Mouse (Mus musculus) ovary, postnatal 14 days (tissue): ENCODE data around the gene Surf1.
"Not testable (repeated sequence)": the region's sequence is repeated elsewhere in the genome, so short reads cannot be mapped to it uniquely, and the experiment has no call there.

Source experiments
- DNase-seq: peaks from one replicate; pipeline ENCODE4 v3.0.0; 2022; ENCODE audit warnings: low spot score

Gene Surf1

DNA sequence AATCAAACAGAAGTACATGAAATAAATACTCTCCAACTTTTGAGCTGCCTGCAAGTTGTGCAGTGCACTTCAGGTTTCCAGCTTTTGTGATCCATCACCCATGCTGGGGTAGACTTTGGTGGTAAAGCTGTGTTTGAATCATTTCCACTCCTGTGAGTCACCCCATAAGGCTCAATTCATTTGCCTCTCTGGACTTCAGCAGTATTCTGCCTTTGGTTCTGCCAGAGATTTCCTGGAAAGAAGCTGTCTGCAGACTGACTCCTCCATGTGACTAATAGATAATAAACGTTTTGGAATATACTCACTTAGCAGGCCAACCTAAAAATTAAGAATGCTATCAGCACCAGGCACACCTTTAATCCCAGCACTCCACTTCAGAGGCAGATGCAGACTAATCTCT lies 15.6 kb downstream of the Surf1 start:
- no peak for DNase-seq

DNA sequence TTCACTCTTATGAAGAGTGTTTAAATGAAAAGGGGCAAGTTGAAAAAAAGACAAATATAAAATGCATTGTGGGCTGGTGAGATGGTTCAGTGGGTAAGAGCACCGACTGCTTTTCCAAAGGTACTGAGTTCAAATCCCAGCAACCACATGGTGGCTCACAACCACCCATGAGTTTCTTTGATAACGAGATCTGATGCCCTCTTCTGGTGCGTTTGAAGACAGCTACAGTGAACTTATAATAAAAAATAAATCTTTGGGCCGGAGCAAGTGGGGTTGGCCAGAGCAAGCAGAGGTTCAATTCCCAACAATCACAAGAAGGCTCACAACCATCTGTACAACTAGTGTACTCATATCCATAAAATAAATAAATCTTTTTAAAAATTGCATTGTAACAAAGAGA lies 20.4 kb downstream of the Surf1 start:
- no peak for DNase-seq

DNA sequence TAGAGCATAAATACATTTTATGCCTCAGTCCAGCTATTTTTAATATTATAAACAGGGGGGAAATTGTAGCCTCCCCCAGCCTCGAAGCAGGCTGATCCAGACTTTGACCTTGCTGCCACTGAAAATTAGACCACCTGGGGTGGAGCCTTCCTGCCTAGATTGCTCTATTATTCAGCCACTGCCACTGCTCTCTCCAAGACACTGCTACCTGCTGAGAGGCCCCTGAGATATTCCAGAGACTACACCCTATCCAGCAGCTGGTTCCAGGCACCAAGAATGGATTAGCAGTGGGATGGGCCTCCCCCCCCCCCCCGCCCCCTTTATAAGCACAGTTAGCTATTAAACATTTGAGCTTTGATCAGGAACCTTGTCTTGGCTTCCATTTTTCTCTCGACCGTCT lies 30.2 kb downstream of the Surf1 start:
- DNase-seq = not testable (repeated sequence)

DNA sequence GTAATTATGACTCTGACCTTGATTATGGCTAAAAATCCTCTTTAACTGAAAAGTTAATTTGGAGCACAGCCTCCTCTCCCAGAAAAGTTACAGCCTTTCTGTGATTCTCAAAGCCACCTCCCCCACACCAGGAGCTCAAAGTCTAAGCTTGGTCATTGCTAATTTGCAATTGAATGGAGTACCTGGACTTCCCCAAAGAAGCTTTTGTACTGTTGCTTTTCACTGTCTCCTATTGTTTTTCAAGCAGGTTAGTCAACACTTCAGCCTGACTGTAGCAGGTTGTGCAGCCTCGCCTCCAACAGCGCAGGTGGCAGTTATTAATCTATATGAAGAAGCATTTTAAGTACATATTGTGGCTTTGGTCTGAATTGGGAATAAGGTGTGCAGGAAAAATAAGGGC lies 30.8 kb downstream of the Surf1 start:
- DNase-seq = not testable (repeated sequence)

DNA sequence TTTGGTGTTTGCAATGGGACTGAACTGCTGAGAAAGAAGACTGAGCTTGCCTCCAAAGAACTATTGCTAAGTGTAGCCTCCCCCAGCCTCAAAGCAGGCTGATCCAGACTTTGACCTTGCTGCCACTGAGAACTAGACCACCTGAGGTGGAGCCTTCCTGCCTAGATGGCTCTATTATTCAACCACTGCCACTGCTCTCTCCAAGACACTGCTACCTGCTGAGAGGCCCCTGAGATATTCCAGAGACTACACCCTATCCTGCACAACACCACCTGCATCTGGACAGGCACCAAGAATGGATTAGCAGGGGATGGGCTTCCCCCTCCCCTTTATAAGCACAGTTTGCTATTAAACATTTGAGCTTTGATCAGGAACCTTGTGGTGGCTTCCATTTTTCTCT lies 37.8 kb downstream of the Surf1 start:
- DNase-seq = no peak

DNA sequence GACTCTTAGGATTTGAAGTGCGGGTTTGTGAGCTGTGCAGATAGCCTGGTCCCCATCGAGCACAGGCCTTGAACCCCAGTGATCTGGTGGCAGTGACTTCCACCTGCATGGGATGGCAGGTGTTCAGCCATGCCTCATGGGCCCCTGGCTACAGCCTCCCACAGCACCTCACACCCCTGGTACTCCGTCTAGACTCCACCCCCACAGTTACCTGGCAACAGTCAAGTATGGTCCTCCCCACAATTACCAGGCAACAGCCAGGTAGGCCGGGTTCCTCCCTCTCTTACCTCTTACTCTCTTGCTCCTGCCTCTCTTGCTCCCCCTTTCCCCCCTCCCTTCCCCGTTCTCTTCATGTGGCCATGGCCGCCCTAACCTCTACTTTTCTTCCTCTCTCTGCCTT lies 45.7 kb downstream of the Surf1 start:
- no peak for DNase-seq

DNA sequence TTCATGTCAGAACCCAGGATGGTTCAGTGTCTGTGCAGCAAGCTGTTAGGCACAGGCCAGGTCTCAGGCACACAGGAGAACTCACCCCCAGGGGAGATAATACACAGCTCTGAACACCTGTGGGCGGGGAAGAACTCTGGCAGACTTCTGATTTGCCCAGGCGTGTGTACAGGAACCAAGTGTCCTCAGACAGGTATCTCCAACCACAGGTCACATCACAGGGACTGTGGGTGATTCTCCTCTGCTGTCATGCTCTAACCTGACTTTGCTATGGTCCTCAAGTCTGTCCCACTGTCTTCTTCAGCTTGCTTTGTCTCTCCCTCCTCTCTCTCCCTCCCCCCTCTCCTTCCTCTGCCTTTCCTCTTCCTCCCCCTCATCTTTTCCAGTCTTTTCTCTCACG lies 51.5 kb downstream of the Surf1 start, which contains the start of gene Abo:
Abo (minus strand) TSS at position 101 of the 400 bp plus-strand sequence.
- no peak for DNase-seq
